Mouse (Mus musculus) MEL (cell line): ENCODE results near the gene Zscan22. TPM values are rescaled to one million over a fixed set of nuclear protein-coding genes. Genes with fewer than 3 reads are reported as not detected.

Experiments
- DNase-seq: peaks from one replicate; pipeline ENCODE4 v3.0.0; 2011; ENCODE audit warnings: low read depth, low spot score
- H3K27ac ChIP-seq: 2 replicates; pipeline ENCODE4 v1.5.1; 2012; ENCODE audit warnings: low read depth, mild to moderate bottlenecking, control low read depth, low read length, moderate library complexity; ENCODE audit not compliant: control insufficient read depth
- H3K27me3 ChIP-seq, 2 experiments: fragments of 150-350 bp in 1 of 2; sonication (generic) in 1 of 2; 2 replicates each; pipeline ENCODE4 v1.6.1; 2012; ENCODE audit warnings: low read length in 2 of 2, mild to moderate bottlenecking in 2 of 2, improper control_type of control experiment in 1 of 2, moderate library complexity in 1 of 2; ENCODE audit not compliant: insufficient read depth in 2 of 2, control insufficient read depth in 1 of 2
- H3K36me3 ChIP-seq, 2 experiments: 2 replicates each; pipeline ENCODE4 v1.6.1; 2012 to 2014; ENCODE audit warnings: low read length in 2 of 2, improper control_type of control experiment in 1 of 2, inconsistent platforms in 1 of 2, mild to moderate bottlenecking in 1 of 2; ENCODE audit not compliant: insufficient read depth in 2 of 2, control insufficient read depth in 1 of 2
- H3K4me1 ChIP-seq, 2 experiments: fragments of 150-350 bp in 1 of 2; sonication (generic) in 1 of 2; 2 replicates each; pipeline ENCODE4 v1.6.1; 2012; ENCODE audit warnings: low read length in 2 of 2, improper control_type of control experiment in 1 of 2, mild to moderate bottlenecking in 1 of 2; ENCODE audit not compliant: insufficient read depth in 2 of 2, control insufficient read depth in 1 of 2
- H3K4me3 ChIP-seq, 2 experiments: fragments of 150-350 bp in 1 of 2; sonication (generic) in 1 of 2; 2 replicates each; pipeline ENCODE4 v1.5.1; 2012; ENCODE audit warnings: low read depth in 2 of 2, low read length in 2 of 2, mild to moderate bottlenecking in 2 of 2, moderate library complexity in 2 of 2, control low read depth in 1 of 2, improper control_type of control experiment in 1 of 2; ENCODE audit not compliant: control insufficient read depth in 1 of 2, insufficient read depth in 1 of 2
- H3K79me2 ChIP-seq: 2 replicates; pipeline ENCODE4 v1.6.1; 2012; ENCODE audit warnings: mild to moderate bottlenecking, low read length, moderate library complexity; ENCODE audit not compliant: control insufficient read depth, poor library complexity, insufficient read depth
- H3K9ac ChIP-seq: 2 replicates; pipeline ENCODE4 v1.6.1; 2012; ENCODE audit warnings: low read depth, mild to moderate bottlenecking, control low read depth, low read length, moderate library complexity; ENCODE audit not compliant: control insufficient read depth, poor library complexity, severe bottlenecking
- H3K9me3 ChIP-seq: fragments of 150-350 bp; sonication (generic); replicated peaks from 2 replicates; pipeline ENCODE4 v1.6.1; 2012; ENCODE audit warnings: mild to moderate bottlenecking, low read length, improper control_type of control experiment, moderate library complexity; ENCODE audit not compliant: insufficient read depth
- BHLHE40 ChIP-seq: IDR thresholded peaks from 2 replicates; pipeline ENCODE4 v1.6.1; 2012; ENCODE audit warnings: low read depth, mild to moderate bottlenecking, inconsistent platforms, low read length, improper control_type of control experiment, borderline replicate concordance
- CHD1 ChIP-seq: IDR thresholded peaks from 2 replicates; pipeline ENCODE4 v1.6.1; 2012; ENCODE audit warnings: low read depth, mild to moderate bottlenecking, inconsistent platforms, low read length, improper control_type of control experiment
- CHD2 ChIP-seq: IDR thresholded peaks from 2 replicates; pipeline ENCODE4 v1.6.1; 2011; ENCODE audit warnings: low read length, improper control_type of control experiment
- CTCF ChIP-seq, 3 experiments: IDR thresholded peaks in 2 of 3; conservative IDR thresholded peaks in 1 of 3; 2 replicates each; pipeline ENCODE4 v1.5.1; 2011 to 2012; ENCODE audit warnings: low read length in 3 of 3, low read depth in 2 of 3, mild to moderate bottlenecking in 2 of 3, improper control_type of control experiment in 1 of 3, inconsistent platforms in 1 of 3, mixed read lengths in 1 of 3, moderate library complexity in 1 of 3; ENCODE audit not compliant: control insufficient read depth in 1 of 3, insufficient read depth in 1 of 3, poor library complexity in 1 of 3, severe bottlenecking in 1 of 3
- E2F4 ChIP-seq: IDR thresholded peaks from 2 replicates; pipeline ENCODE4 v1.6.1; 2011; ENCODE audit warnings: low read depth, low read length, improper control_type of control experiment, borderline replicate concordance
- ELF1 ChIP-seq: IDR thresholded peaks from 2 replicates; pipeline ENCODE4 v1.6.1; 2014; ENCODE audit warnings: low read depth, mild to moderate bottlenecking, inconsistent platforms, low read length, improper control_type of control experiment, moderate library complexity
- EP300 ChIP-seq, 2 experiments: IDR thresholded peaks; 2 replicates each; pipeline ENCODE4 v1.6.1; 2011; ENCODE audit warnings: improper control_type of control experiment in 2 of 2, low read length in 2 of 2, low read depth in 1 of 2, mild to moderate bottlenecking in 1 of 2
- ETS1 ChIP-seq: IDR thresholded peaks from 2 replicates; pipeline ENCODE4 v1.6.1; 2012; ENCODE audit warnings: low read depth, mild to moderate bottlenecking, inconsistent platforms, low read length, improper control_type of control experiment, moderate library complexity
- GABPA ChIP-seq: IDR thresholded peaks from 2 replicates; pipeline ENCODE4 v1.6.1; 2012; ENCODE audit warnings: low read depth, mild to moderate bottlenecking, inconsistent platforms, low read length, improper control_type of control experiment, moderate library complexity
- GATA1 ChIP-seq: IDR thresholded peaks from 2 replicates; pipeline ENCODE4 v1.6.1; 2011; ENCODE audit warnings: low read depth, low read length, improper control_type of control experiment
- HCFC1 ChIP-seq: IDR thresholded peaks from 2 replicates; pipeline ENCODE4 v1.6.1; 2012; ENCODE audit warnings: low read depth, mild to moderate bottlenecking, inconsistent platforms, low read length, improper control_type of control experiment, moderate library complexity
- JUND ChIP-seq: IDR thresholded peaks from 2 replicates; pipeline ENCODE4 v1.6.1; 2011; ENCODE audit warnings: low read depth, mild to moderate bottlenecking, improper control_type of control experiment, low read length
- KAT2A ChIP-seq: conservative IDR thresholded peaks from 2 replicates; pipeline ENCODE4 v1.6.1; 2012; ENCODE audit warnings: low read depth, low read length, improper control_type of control experiment, inconsistent platforms
- MAX ChIP-seq: IDR thresholded peaks from 2 replicates; pipeline ENCODE4 v1.6.1; 2011; ENCODE audit warnings: low read length, improper control_type of control experiment
- MAZ ChIP-seq: IDR thresholded peaks from 2 replicates; pipeline ENCODE4 v1.6.1; 2012; ENCODE audit warnings: low read depth, mild to moderate bottlenecking, inconsistent platforms, low read length, improper control_type of control experiment
- MEF2A ChIP-seq: IDR thresholded peaks from 2 replicates; pipeline ENCODE4 v1.6.1; 2014; ENCODE audit warnings: low read depth, mild to moderate bottlenecking, inconsistent platforms, low read length, improper control_type of control experiment; ENCODE audit not compliant: poor library complexity, insufficient replicate concordance, severe bottlenecking; ENCODE audit errors: extremely low read depth
- MXI1 ChIP-seq: IDR thresholded peaks from 2 replicates; pipeline ENCODE4 v1.6.1; 2011; ENCODE audit warnings: mild to moderate bottlenecking, low read depth, low read length, improper control_type of control experiment
- MYB ChIP-seq: IDR thresholded peaks from 2 replicates; pipeline ENCODE4 v1.6.1; 2011; ENCODE audit warnings: mild to moderate bottlenecking, low read depth, low read length, improper control_type of control experiment
- MYC ChIP-seq: IDR thresholded peaks from 2 replicates; pipeline ENCODE4 v1.6.1; 2011; ENCODE audit warnings: low read depth, mild to moderate bottlenecking, low read length, improper control_type of control experiment, moderate library complexity
- NELFE ChIP-seq: IDR thresholded peaks from 2 replicates; pipeline ENCODE4 v1.6.1; 2011; ENCODE audit warnings: low read depth, low read length, improper control_type of control experiment
- NRF1 ChIP-seq: IDR thresholded peaks from 2 replicates; pipeline ENCODE4 v1.6.1; 2014; ENCODE audit warnings: low read depth, mild to moderate bottlenecking, inconsistent platforms, low read length, improper control_type of control experiment, moderate library complexity; ENCODE audit not compliant: poor library complexity, insufficient read depth, severe bottlenecking
- POLR2A ChIP-seq, 2 experiments: IDR thresholded peaks; 2 replicates each; pipeline ENCODE4 v1.6.1; 2011 to 2012; ENCODE audit warnings: low read length in 2 of 2, mild to moderate bottlenecking in 2 of 2, control low read depth in 1 of 2, improper control_type of control experiment in 1 of 2, low read depth in 1 of 2, moderate library complexity in 1 of 2; ENCODE audit not compliant: control insufficient read depth in 1 of 2, insufficient read depth in 1 of 2, poor library complexity in 1 of 2
- POLR2AphosphoS2 ChIP-seq: IDR thresholded peaks from 2 replicates; pipeline ENCODE4 v1.6.1; 2011; ENCODE audit warnings: low read length, improper control_type of control experiment
- POLR2AphosphoS5 ChIP-seq: IDR thresholded peaks from 2 replicates; pipeline ENCODE4 v1.6.1; 2012; ENCODE audit warnings: low read depth, borderline replicate concordance, mild to moderate bottlenecking, inconsistent platforms, low read length, moderate library complexity, mixed read lengths
- RAD21 ChIP-seq: IDR thresholded peaks from 2 replicates; pipeline ENCODE4 v1.6.1; 2011; ENCODE audit warnings: mild to moderate bottlenecking, low read depth, low read length, improper control_type of control experiment
- RCOR1 ChIP-seq: IDR thresholded peaks from 2 replicates; pipeline ENCODE4 v1.6.1; 2012; ENCODE audit warnings: low read depth, mild to moderate bottlenecking, inconsistent platforms, low read length, improper control_type of control experiment
- SIN3A ChIP-seq: IDR thresholded peaks from 2 replicates; pipeline ENCODE4 v1.6.1; 2012; ENCODE audit warnings: low read length, improper control_type of control experiment, inconsistent platforms
- SMC3 ChIP-seq: IDR thresholded peaks from 2 replicates; pipeline ENCODE4 v1.6.1; 2011; ENCODE audit warnings: low read depth, low read length, improper control_type of control experiment
- TAL1 ChIP-seq: IDR thresholded peaks from 2 replicates; pipeline ENCODE4 v1.6.1; 2012; ENCODE audit warnings: mild to moderate bottlenecking, inconsistent platforms, low read length, moderate library complexity, mixed read lengths
- TBP ChIP-seq: IDR thresholded peaks from 2 replicates; pipeline ENCODE4 v1.8.0; 2011; ENCODE audit warnings: low read depth, low read length, improper control_type of control experiment
- TCF12 ChIP-seq: IDR thresholded peaks from 2 replicates; pipeline ENCODE4 v1.6.1; 2014; ENCODE audit warnings: low read depth, mild to moderate bottlenecking, inconsistent platforms, low read length, improper control_type of control experiment, moderate library complexity
- UBTF ChIP-seq: IDR thresholded peaks from 2 replicates; pipeline ENCODE4 v1.6.1; 2012; ENCODE audit warnings: low read depth, mild to moderate bottlenecking, inconsistent platforms, low read length, improper control_type of control experiment, moderate library complexity, borderline replicate concordance; ENCODE audit not compliant: insufficient read depth
- USF1 ChIP-seq: IDR thresholded peaks from 2 replicates; pipeline ENCODE4 v1.6.1; 2014; ENCODE audit warnings: low read depth, mild to moderate bottlenecking, inconsistent platforms, low read length, improper control_type of control experiment, moderate library complexity
- ZC3H11A ChIP-seq: IDR thresholded peaks from 2 replicates; pipeline ENCODE4 v1.6.1; 2012; ENCODE audit warnings: low read depth, mild to moderate bottlenecking, inconsistent platforms, low read length, improper control_type of control experiment
- ZKSCAN1 ChIP-seq: IDR thresholded peaks from 2 replicates; pipeline ENCODE4 v1.6.1; 2012; ENCODE audit warnings: low read depth, mild to moderate bottlenecking, inconsistent platforms, low read length, improper control_type of control experiment, moderate library complexity
- ZMIZ1 ChIP-seq: IDR thresholded peaks from 2 replicates; pipeline ENCODE4 v1.6.1; 2012; ENCODE audit warnings: low read depth, mild to moderate bottlenecking, inconsistent platforms, low read length, improper control_type of control experiment, moderate library complexity
- ZNF384 ChIP-seq: IDR thresholded peaks from 2 replicates; pipeline ENCODE4 v1.6.1; 2012; ENCODE audit warnings: low read depth, mild to moderate bottlenecking, inconsistent platforms, low read length, improper control_type of control experiment
- polyA plus RNA-seq, 2 experiments: library from polyadenylated mRNA; stranded (reverse) in 1 of 2; unstranded in 1 of 2; fragments of >175 nt in 1 of 2; fragments of >200 nt in 1 of 2; gene quantifications; 2 replicates each; pipeline versions ENCODE4 v1.2.1 to v1.2.4; 2012; ENCODE audit warnings: low replicate concordance in 2 of 2, low read depth in 1 of 2; ENCODE audit not compliant: insufficient read length in 2 of 2, insufficient read depth in 1 of 2, missing spikeins in 1 of 2
- total RNA-seq: library from RNA; depleted of rRNA; stranded (reverse); fragments of 300-350 nt; gene quantifications from 2 replicates; pipeline ENCODE4 v1.2.3, GENCODE M21; 2012

Gene Zscan22
- total and polyA plus RNA-seq, 3 experiments = 2.5 to 7.1 TPM; not detected in 1

DNA sequence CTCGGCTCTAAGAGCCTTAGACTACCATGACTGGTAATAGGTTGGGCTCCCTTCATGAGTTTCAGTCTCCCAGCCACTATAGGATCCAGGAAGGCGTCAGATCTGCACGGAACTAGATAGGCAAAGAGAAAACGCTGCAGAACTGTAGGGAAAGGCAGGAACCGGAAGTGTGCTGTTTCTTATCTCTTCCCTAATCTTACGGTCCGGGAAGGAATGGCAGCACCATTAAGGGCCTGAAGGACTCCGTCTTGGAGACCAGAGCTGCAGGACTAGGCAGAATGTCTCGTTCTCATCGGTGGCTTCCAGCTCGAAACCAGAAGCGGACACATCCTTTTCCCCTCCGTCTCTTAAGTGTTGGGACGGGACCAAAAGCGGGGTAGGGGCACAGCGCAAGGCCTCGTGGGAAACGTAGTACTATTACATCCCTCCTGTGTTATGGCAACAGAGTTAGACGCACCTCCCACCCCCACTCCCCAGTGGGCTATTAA, 12.6 kb downstream of the Zscan22 start:
- Histone ChIP-seq H3K27me3 (no peaks in the 10 kb centered on the region), H3K4me3 (peak overlapping the region; percentile 62 to 71), H3K4me1 (peaks cover 0 to 3% of the 10 kb centered on the region in 2 experiments; a peak in 3 of 4 replicates), H3K27ac (peak overlapping the region; percentile 85), H3K9ac (peak overlapping the region; percentile 70), H3K9me3 (no peaks in the 10 kb centered on the region), H3K79me2 (no peaks in the 10 kb centered on the region; the same call in 1 of the 2 replicates), H3K36me3 (peaks cover 0 to 2% of the 10 kb centered on the region in 2 experiments; a peak in 1 of 4 replicates)
- TF ChIP-seq SIN3A (peak; percentile 64), MXI1 (no peak), NRF1 (no peak), GABPA (no peak), CHD2 (no peak), UBTF (no peak), ZC3H11A (no peak), E2F4 (no peak), TCF12 (peak; percentile 9; the same call in 1 of the 2 replicates), BHLHE40 (no peak), TBP (peak; percentile 84), MAZ (no peak; the same call in 1 of the 2 replicates), MEF2A (0 out of 2 replicates have a peak, but pooled peaks have one; percentile 5), POLR2AphosphoS5 (no peak), ETS1 (peak; percentile 24; the same call in 1 of the 2 replicates), ELF1 (peak; percentile 88), HCFC1 (peak; percentile 86), TAL1 (peak; percentile 20; the same call in 1 of the 2 replicates), MAX (no peak; the same call in 1 of the 2 replicates), CTCF (IDR thresholded peaks at IDR 0.05 in 2 of 3, conservative IDR thresholded peaks at IDR 0.05 in 1 of 3; ENCODE audit: control insufficient read depth in 1 of 3, insufficient read depth in 1 of 3, low read depth in 2 of 3, low read length in 3 of 3, poor library complexity in 1 of 3, severe bottlenecking in 1 of 3) (no peak), MYB (no peak), POLR2A (IDR thresholded peaks at IDR 0.05; ENCODE audit: control insufficient read depth in 1 of 2, insufficient read depth in 1 of 2, low read depth in 1 of 2, low read length in 2 of 2, poor library complexity in 1 of 2) (peak; percentile 17 to 90; a peak in 2 of 4 replicates), MYC (peak; percentile 76), USF1 (no peak), POLR2AphosphoS2 (peak; percentile 92), ZMIZ1 (peak; percentile 78), EP300 (IDR thresholded peaks at IDR 0.05; ENCODE audit: low read depth in 1 of 2, low read length in 2 of 2) (no peak; a peak in 1 of 4 replicates), NELFE (peak; percentile 76), CHD1 (no peak), JUND (no peak), ZNF384 (no peak; the same call in 1 of the 2 replicates), ZKSCAN1 (no peak), GATA1 (peak; percentile 99), RAD21 (no peak), SMC3 (no peak), KAT2A (peak; percentile 65), RCOR1 (no peak)
- DNase-seq = peak; percentile 93
